Mouse (Mus musculus): ENCODE measurements at regions not wholly inside any gene's neighbourhood (a gene's known extent, or its start where the extent isn't known, plus 50 kb on each side); places are given as distances from the start of the nearest gene placed in this dataset.

DNA sequence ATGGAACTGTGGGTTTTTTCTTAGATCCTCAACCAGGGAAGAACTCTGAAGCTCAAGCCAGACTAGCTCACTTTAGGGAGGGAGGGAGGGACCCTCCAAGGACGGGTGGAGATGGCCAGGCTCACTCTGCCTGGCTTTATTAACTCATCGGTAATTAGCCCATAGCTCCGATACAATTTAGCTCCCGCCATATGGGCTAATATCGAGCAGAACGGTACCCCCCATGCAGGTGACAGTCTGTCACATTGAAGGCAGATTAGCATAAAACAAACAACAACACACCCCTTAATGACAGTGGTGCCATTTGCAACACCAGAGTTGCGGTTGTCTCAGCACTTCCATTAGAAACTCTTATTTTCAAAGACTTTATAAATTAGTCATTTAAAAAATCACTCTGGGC, 319.6 kb upstream of the Mki67 start:
- TF ChIP-seq HCFC1 (IDR thresholded peaks at IDR 0.05; ENCODE audit: low read depth, low read length) (no peak), RAD21 (IDR thresholded peaks at IDR 0.05; ENCODE audit: low read depth, low read length) (no peak), ETS1 (IDR thresholded peaks at IDR 0.05; ENCODE audit: low read depth, low read length) (no peak), MEF2A (IDR thresholded peaks at IDR 0.05; ENCODE audit: extremely low read depth, insufficient replicate concordance, low read depth, low read length, poor library complexity, severe bottlenecking) (no peak), POLR2A (IDR thresholded peaks at IDR 0.05; ENCODE audit: control insufficient read depth in 1 of 2, insufficient read depth in 1 of 2, low read depth in 1 of 2, low read length in 2 of 2, poor library complexity in 1 of 2) (no peak), CTCF (IDR thresholded peaks at IDR 0.05 in 2 of 3, conservative IDR thresholded peaks at IDR 0.05 in 1 of 3; ENCODE audit: control insufficient read depth in 1 of 3, insufficient read depth in 1 of 3, low read depth in 2 of 3, low read length in 3 of 3, poor library complexity in 1 of 3, severe bottlenecking in 1 of 3) (no peak), TAL1 (IDR thresholded peaks at IDR 0.05; ENCODE audit: low read length) (no peak), MYB (IDR thresholded peaks at IDR 0.05; ENCODE audit: low read depth, low read length) (no peak), ZKSCAN1 (IDR thresholded peaks at IDR 0.05; ENCODE audit: low read depth, low read length) (no peak), GABPA (IDR thresholded peaks at IDR 0.05; ENCODE audit: low read depth, low read length) (no peak), USF1 (IDR thresholded peaks at IDR 0.05; ENCODE audit: low read depth, low read length) (no peak), MXI1 (IDR thresholded peaks at IDR 0.05; ENCODE audit: low read depth, low read length) (no peak)

Data from MEL (cell line).